Mouse (Mus musculus) CH12F3 (cell line): ENCODE results near the gene Il5ra.

Source experiments
- in situ Hi-C: fragments of 300-500 bp; cut with MboI; formaldehyde crosslinking; loops from 2 replicates; pipeline ENCODE4 v1.14.3; 2020; ENCODE audit warnings: low sequenced_read_pairs

The Il5ra gene

DNA sequence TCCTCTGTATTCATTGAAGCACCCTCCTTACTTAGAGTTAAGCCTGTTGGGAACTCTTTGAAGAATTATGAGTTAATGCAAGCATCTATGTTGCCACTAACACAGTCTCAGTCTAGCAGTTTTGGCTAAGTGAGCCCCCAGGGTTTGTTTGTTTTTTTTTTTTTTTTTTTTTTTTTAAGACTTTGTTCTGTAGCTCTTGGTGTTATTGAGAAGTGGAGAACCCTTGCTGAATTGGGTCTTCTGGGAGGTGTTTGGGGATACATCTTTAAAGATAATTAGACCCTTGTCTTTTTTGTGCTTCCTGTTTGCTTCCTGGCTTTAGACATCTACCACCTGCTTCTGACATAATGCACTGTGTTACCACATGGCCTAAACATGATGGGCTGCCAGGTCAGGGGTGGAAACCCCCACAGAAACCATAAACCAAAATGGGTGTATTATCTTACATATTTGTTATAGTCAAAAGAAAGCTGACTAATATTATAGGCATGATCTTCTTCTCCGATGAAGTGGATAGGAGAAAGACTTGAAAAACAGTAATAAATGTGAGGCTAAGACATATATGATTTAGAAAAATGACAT lies 8.5 kb downstream of the Il5ra start:
- in situ Hi-C loops = no loop called here

GRCm38 (mm10) chr6:106738229-106738628 lies 10.6 kb downstream of the Il5ra start:
- in situ Hi-C loops = no loop called here

DNA sequence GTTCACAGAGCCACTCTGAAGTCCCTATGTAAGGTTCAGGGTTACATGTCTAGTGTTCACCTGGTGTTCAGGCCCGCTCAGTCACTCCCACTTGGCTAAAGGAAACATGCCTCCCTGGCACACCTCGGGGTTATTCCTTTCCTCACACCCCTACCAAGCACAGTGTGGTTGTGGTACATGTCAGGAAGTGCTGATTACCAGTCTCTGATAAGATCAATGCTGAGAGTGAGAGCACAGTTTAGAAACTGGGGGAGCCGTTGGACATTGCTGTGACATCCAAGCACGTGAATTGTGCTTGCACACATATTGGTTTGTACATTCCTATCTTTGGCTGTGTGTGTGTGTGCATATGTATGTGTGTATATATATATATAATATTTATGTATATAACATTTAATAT lies 16.3 kb downstream of the Il5ra start:
- in situ Hi-C loops = no loop called here

DNA sequence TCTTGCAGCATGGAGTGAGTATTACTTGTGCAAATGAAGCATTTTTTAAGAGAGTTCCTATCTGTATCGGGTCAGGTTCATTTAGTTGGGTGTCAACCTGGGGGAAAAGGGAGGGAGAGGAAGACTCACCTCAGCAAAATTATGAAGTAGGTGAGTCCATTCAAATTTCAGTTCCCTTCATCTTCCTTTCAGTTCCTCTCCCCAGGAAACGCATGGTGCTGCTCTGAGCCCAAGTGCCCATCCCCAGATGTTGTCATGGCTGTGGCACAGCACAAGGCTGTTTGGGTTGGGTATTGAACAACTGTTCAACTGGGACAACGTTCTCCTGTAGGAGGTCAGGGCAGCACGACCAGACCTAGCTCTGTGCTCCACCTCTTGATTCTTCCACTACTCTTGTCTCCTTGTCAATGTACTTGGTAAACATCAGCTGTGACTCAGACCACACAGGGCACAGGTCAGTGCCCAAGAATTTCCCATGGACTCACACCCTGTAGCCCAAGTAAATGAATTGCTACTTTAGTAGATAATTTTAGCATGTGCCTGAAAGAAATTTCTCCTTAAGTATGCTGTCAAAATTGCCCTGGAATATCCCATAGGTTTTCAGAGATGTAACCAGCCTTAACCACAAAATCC lies 19.0 kb downstream of the Il5ra start:
- in situ Hi-C loops = no loop called here

DNA sequence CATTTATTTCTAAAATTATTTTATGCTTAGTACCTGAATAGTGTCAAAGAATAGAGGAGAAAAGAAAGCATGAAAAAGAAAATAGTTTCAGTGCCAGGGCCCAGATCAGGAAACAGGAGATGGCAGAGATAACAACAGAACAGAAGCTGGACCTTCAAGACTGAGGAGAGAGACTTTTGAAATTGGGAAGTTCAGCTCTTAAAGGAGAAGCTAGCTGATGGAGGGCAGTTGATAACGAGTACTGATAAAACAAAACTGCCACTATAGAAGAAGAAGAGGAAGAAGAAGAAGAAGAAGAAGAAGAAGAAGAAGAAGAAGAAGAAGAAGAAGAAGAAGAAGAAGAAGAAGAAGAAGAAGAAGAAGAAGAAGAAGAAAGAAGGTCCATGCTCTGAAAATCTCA lies 21.1 kb downstream of the Il5ra start:
- in situ Hi-C loops = no loop called here

DNA sequence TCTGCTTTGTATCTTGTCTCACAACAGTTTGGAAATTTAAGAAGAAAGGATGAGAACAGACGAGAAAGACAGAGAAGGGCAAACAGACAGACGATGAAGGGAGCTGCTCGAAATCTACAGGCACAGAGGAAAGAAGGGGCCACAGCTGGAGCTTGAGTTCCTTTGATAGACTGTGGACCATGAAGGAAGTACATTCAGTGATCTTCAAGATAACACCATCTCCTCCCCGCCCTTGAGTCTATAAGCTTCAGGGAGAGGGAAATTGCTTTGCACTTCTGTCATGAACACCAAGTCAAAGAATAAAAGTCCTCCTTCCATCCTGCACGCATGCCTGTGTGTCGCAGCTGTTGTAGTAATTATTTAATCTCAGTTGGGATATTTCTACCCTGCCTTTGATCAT lies 22.8 kb downstream of the Il5ra start:
- in situ Hi-C loops = no loop called here

- in situ Hi-C loops = no loop called here
Measured at GRCm38 (mm10) chr6:106725642-106726041, 23.2 kb downstream of the Il5ra start.

GRCm38 (mm10) chr6:106705506-106706035 lies 43.3 kb downstream of the Il5ra start:
- in situ Hi-C loops = no loop called here

DNA sequence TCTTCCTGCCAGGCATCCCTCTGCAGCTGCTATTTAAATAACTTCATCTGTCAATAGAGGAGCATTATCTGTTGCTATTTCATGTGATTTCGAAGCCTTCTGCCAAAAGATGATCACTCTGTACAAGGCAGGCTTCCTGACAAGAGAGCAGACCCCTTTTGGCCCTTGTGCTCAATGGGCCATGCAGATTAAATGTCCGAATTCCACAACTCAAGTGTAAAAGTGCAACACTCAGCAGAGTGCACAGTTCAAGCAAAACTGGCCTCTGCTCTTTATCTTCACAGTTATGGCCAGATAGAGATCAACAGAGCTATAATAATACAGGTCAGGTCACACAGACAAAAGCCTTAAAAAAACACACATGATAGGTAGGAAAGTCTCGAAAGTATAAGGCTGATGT lies 46.9 kb downstream of the Il5ra start:
- in situ Hi-C loops = no loop called here

DNA sequence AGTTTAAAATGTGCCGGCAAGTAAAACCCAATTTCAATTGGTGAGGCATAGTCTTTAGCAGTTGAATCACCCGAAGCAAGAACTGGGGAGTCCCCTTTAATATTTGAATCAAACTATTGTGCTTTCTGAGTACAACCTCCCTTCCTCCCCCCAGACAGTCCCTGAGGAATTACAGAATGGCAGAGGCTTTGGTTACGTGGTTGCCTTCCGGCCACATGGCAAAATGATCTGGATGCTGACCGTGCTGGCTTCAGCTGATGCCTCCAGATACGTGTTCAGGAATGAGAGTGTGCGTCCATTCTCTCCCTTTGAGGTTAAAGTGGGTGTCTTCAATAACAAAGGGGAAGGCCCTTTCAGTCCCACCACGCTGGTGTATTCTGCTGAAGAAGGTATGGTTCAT lies 73.3 kb downstream of the Il5ra start:
- in situ Hi-C loops = no loop called here

DNA sequence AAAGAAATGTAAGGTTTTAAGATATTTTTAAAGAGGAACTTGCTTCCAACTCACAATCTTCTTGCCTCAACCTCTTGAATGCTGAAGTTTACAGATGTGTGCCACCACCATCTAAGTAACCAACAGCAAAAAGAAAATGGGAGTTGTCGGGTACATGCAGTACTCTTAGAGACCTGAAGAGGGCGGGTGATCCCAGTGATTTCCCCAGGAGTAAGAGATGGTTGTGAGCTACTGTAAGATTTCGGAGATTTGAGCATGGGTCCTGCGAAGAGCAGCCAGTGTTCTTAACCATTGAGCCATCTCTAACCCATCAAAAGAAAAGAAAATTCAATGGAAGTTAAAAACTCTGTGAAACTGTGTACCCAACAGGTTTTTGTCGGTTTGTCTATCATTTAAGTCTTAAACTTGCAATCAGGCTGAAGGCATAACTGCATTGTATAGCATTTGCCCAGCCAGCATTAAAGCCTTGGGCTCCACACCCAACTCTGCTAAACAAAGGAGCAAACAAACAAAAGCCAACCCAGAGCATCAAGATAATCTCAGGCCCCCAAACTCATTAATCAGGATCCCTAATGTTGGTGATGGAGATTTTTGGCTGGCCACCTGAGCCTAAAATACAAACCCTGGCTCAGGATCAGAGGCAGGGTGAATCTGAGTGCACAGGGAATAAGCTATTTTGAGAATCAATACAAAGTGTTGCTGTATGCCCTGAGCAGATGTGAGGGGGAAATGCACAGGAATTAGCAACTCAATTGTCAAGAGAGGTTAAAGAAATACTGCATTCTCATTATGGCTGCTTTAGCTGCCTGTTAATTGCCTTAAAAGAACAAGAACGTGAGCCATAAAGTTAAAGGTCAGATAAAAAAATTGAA lies 84.8 kb downstream of the Il5ra start:
- in situ Hi-C loops = no loop called here
